In the genomic region with DNA sequence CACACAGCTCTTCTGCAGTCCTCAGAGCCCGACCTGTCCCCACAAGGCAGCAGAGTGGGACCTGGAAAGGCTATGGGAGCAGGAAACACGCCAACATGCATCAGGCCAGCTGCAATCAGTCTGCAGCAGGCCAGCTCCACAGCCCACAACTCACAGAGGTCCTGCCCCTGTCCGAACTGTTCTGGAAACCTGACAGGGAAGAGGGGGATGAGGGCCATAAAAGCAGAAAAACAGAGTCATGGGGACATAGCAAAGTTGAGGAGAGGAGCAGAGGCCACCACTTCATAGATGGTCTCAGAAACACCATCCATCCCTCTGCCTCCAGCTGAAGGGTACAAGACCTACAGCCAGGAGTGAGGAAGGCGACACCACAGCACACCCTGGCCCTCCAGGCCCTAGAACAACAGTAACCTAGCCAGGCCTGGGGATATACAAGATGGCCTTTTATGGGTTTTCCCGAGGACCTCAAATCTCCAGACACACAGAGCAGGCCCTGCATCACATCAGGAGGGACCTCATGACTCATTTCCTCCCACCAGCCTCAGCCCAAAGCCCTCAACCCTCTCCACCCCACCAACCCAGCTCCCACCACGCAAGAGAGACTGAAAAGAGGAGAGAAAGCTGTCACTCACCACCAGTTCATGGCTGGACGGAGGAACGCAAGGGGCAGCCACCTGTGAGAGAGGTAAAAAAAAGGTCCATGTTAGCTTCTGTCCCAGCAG, we compare ENCODE assay signal across 10 mouse cellular contexts.
DNase-seq lines count a peak whose midpoint lies in the region; ATAC-seq lines count a peak whose summit lies in the region.
"Had no signal": no experiment of that assay in that cellular context is flagged by ENCODE, and none has a peak within 500 bp of the region (broad histone marks: within the 10 kb centered on the region; RNA-seq: fewer than 3 reads in every experiment).

No protein-coding gene starts in this region.

- no peak overlapping the region for H3K4me3 ChIP-seq in embryonic facial prominence, embryonic 12.5 days
- H3K4me3 ChIP-seq in lung, embryonic 16.5 days (ENCODE audit: low read length), result no peak overlapping the region
- H3K4me3 ChIP-seq in hindbrain, embryonic 10.5 days, result no peak overlapping the region
- no peak overlapping the region for H3K4me3 ChIP-seq in hindbrain, embryonic 11.5 days (ENCODE audit: low read depth, low read length)

- 0 out of 2 replicates have a peak overlapping the region, but pooled peaks have one; percentile 9 for H3K27ac ChIP-seq in embryonic facial prominence, embryonic 12.5 days
- H3K27ac ChIP-seq in lung, embryonic 16.5 days (ENCODE audit: low read length), result peak overlapping the region; percentile 86
- no peak overlapping the region for H3K27ac ChIP-seq in hindbrain, embryonic 10.5 days
- no peak overlapping the region for H3K27ac ChIP-seq in hindbrain, embryonic 11.5 days (ENCODE audit: low read depth, low read length)

- 0 out of 2 replicates have a peak, but pooled peaks cover 2% of the 10 kb centered on the region for H3K9me3 ChIP-seq in embryonic facial prominence, embryonic 12.5 days
- H3K9me3 ChIP-seq in lung, embryonic 16.5 days (ENCODE audit: control insufficient read depth, low read length), result 0 out of 2 replicates have a peak, but pooled peaks cover 3% of the 10 kb centered on the region
- H3K9me3 ChIP-seq in hindbrain, embryonic 10.5 days, result peaks cover 3% of the 10 kb centered on the region; the same call in 1 of the 2 replicates
- no peaks in the 10 kb centered on the region for H3K9me3 ChIP-seq in hindbrain, embryonic 11.5 days (ENCODE audit: control insufficient read depth, low read length)

- no peak for ATAC-seq in embryonic facial prominence, embryonic 12.5 days (ENCODE audit: insufficient number of reproducible peaks, insufficient read depth, low FRiP score, low TSS enrichment)
- ATAC-seq in lung, embryonic 16.5 days (ENCODE audit: low read depth), result peak; percentile 84
- no peak for ATAC-seq in hindbrain, embryonic 11.5 days (ENCODE audit: low FRiP score)

- no peaks in the 10 kb centered on the region for H3K36me3 ChIP-seq in embryonic facial prominence, embryonic 12.5 days
- H3K36me3 ChIP-seq in lung, embryonic 16.5 days (ENCODE audit: control insufficient read depth, insufficient read depth, low read length), result peaks cover under 1% of the 10 kb centered on the region; the same call in 1 of the 2 replicates
- H3K36me3 ChIP-seq in hindbrain, embryonic 10.5 days, result no peaks in the 10 kb centered on the region
- no peaks in the 10 kb centered on the region for H3K36me3 ChIP-seq in hindbrain, embryonic 11.5 days (ENCODE audit: control insufficient read depth, insufficient read depth, low read length)

- no peak overlapping the region for H3K4me2 ChIP-seq in embryonic facial prominence, embryonic 12.5 days (replicated peaks)
- no peak overlapping the region for H3K4me2 ChIP-seq in lung, embryonic 16.5 days (ENCODE audit: low read depth, low read length)
- no peak overlapping the region for H3K4me2 ChIP-seq in hindbrain, embryonic 11.5 days (replicated peaks; ENCODE audit: low read depth, low read length)

- peaks cover 11% of the 10 kb centered on the region; the same call in 1 of the 2 replicates for H3K4me1 ChIP-seq in embryonic facial prominence, embryonic 12.5 days
- H3K4me1 ChIP-seq in lung, embryonic 16.5 days (replicated peaks; ENCODE audit: control insufficient read depth, insufficient read depth, low read length), result peaks cover 62% of the 10 kb centered on the region
- peaks cover 11% of the 10 kb centered on the region; the same call in 1 of the 2 replicates for H3K4me1 ChIP-seq in hindbrain, embryonic 10.5 days (replicated peaks)
- H3K4me1 ChIP-seq in hindbrain, embryonic 11.5 days (replicated peaks; ENCODE audit: control insufficient read depth, insufficient read depth, low read length), result no peaks in the 10 kb centered on the region

- 75% methylated on average over 8 of the region's 8 CpGs for WGBS in embryonic facial prominence, embryonic 12.5 days
- 36% methylated on average over 8 of the region's 8 CpGs for WGBS in lung, embryonic 16.5 days
- WGBS in hindbrain, embryonic 10.5 days, result 72% methylated on average over 8 of the region's 8 CpGs
- WGBS in hindbrain, embryonic 11.5 days, result 79% methylated on average over 8 of the region's 8 CpGs

- peak; percentile 34 for DNase-seq in adrenal gland, adult 2 months
- no peak for DNase-seq in adrenal gland, postnatal 4 days (ENCODE audit: low spot score in 2 of 2)
- peak; percentile 67 for DNase-seq in kidney, adult 11 months
- DNase-seq in hindbrain, embryonic 10.5 days (ENCODE audit: low spot score), result no peak
- no peak for DNase-seq in hindbrain, embryonic 11.5 days (ENCODE audit: low spot score)
- DNase-seq in frontal cortex, postnatal 10 days (ENCODE audit: low spot score in 2 of 2), result no peak
- DNase-seq: cerebellum, adult 9-11 months; gastrocnemius, postnatal 10 days had no signal

- no peak overlapping the region for H3K9ac ChIP-seq in embryonic facial prominence, embryonic 12.5 days
- H3K9ac ChIP-seq in lung, embryonic 16.5 days (ENCODE audit: low read length), result peak overlapping the region; percentile 12; the same call in 1 of the 2 replicates
- H3K9ac ChIP-seq in hindbrain, embryonic 11.5 days (ENCODE audit: low read depth, low read length), result no peak overlapping the region

- no peaks in the 10 kb centered on the region for H3K27me3 ChIP-seq in embryonic facial prominence, embryonic 12.5 days
- H3K27me3 ChIP-seq in lung, embryonic 16.5 days (ENCODE audit: control insufficient read depth, insufficient read depth, low read depth, low read length), result no peaks in the 10 kb centered on the region
- no peaks in the 10 kb centered on the region for H3K27me3 ChIP-seq in hindbrain, embryonic 10.5 days (ENCODE audit: insufficient read depth, poor library complexity, severe bottlenecking)
- no peaks in the 10 kb centered on the region for H3K27me3 ChIP-seq in hindbrain, embryonic 11.5 days (ENCODE audit: control insufficient read depth, insufficient read depth, low read length)

Comparison
In these comparisons a context has a peak if more than half of its experiments do, and no peak if none do; other contexts are left out.
1. DNase-seq: peak in adrenal gland, adult 2 months (single experiment) and kidney, adult 11 months (single experiment); none in adrenal gland, postnatal 4 days (0 of 2), hindbrain, embryonic 10.5 days (single experiment), hindbrain, embryonic 11.5 days (single experiment) and frontal cortex, postnatal 10 days (0 of 2).
2. H3K27ac ChIP-seq: peak in embryonic facial prominence, embryonic 12.5 days (single experiment) and lung, embryonic 16.5 days (single experiment); none in hindbrain, embryonic 10.5 days (single experiment) and hindbrain, embryonic 11.5 days (single experiment).